Mouse (Mus musculus) MEL (cell line): Measurements from ENCODE around the gene Adap1.

Source experiments
- ELF1 ChIP-seq: IDR thresholded peaks from 2 replicates; pipeline ENCODE4 v1.6.1; 2014; ENCODE audit warnings: low read depth, mild to moderate bottlenecking, inconsistent platforms, low read length, improper control_type of control experiment, moderate library complexity
- EP300 ChIP-seq, 2 experiments: IDR thresholded peaks; 2 replicates each; pipeline ENCODE4 v1.6.1; 2011; ENCODE audit warnings: improper control_type of control experiment in 2 of 2, low read length in 2 of 2, low read depth in 1 of 2, mild to moderate bottlenecking in 1 of 2
- POLR2A ChIP-seq, 2 experiments: IDR thresholded peaks; 2 replicates each; pipeline ENCODE4 v1.6.1; 2011 to 2012; ENCODE audit warnings: low read length in 2 of 2, mild to moderate bottlenecking in 2 of 2, control low read depth in 1 of 2, improper control_type of control experiment in 1 of 2, low read depth in 1 of 2, moderate library complexity in 1 of 2; ENCODE audit not compliant: control insufficient read depth in 1 of 2, insufficient read depth in 1 of 2, poor library complexity in 1 of 2
- TAL1 ChIP-seq: IDR thresholded peaks from 2 replicates; pipeline ENCODE4 v1.6.1; 2012; ENCODE audit warnings: mild to moderate bottlenecking, inconsistent platforms, low read length, moderate library complexity, mixed read lengths
- USF2 ChIP-seq, 2 experiments: IDR thresholded peaks; 2 replicates each; pipeline ENCODE4 v1.6.1; 2011 to 2012; ENCODE audit warnings: improper control_type of control experiment in 2 of 2, low read length in 2 of 2, borderline replicate concordance in 1 of 2, inconsistent platforms in 1 of 2, low read depth in 1 of 2, mild to moderate bottlenecking in 1 of 2; ENCODE audit not compliant: insufficient read depth in 1 of 2
- ZC3H11A ChIP-seq: IDR thresholded peaks from 2 replicates; pipeline ENCODE4 v1.6.1; 2012; ENCODE audit warnings: low read depth, mild to moderate bottlenecking, inconsistent platforms, low read length, improper control_type of control experiment
- ZMIZ1 ChIP-seq: IDR thresholded peaks from 2 replicates; pipeline ENCODE4 v1.6.1; 2012; ENCODE audit warnings: low read depth, mild to moderate bottlenecking, inconsistent platforms, low read length, improper control_type of control experiment, moderate library complexity

- no peak for TF ChIP-seq ZMIZ1
- TF ChIP-seq ZC3H11A, result no peak
- no peak for TF ChIP-seq EP300 (IDR thresholded peaks at IDR 0.05; ENCODE audit: low read depth in 1 of 2, low read length in 2 of 2)
- no peak for TF ChIP-seq TAL1
- TF ChIP-seq ELF1, result no peak
- no peak for TF ChIP-seq USF2 (IDR thresholded peaks at IDR 0.05; ENCODE audit: borderline replicate concordance in 1 of 2, insufficient read depth in 1 of 2, low read depth in 1 of 2, low read length in 2 of 2)
- TF ChIP-seq POLR2A (IDR thresholded peaks at IDR 0.05; ENCODE audit: control insufficient read depth in 1 of 2, insufficient read depth in 1 of 2, low read depth in 1 of 2, low read length in 2 of 2, poor library complexity in 1 of 2), result no peak
These were observed 21.8 kb upstream of the Adap1 start for GRCm38 (mm10) chr5:139347225-139347624.
